Mouse (Mus musculus): ENCODE measurements around the gene Grap. TPM values are rescaled to one million over a fixed set of nuclear protein-coding genes. Genes with fewer than 3 reads are reported as not detected.

The Grap gene
- total RNA-seq, 2 experiments from 2014 or later = 3.2 to 3.3 TPM

DNA sequence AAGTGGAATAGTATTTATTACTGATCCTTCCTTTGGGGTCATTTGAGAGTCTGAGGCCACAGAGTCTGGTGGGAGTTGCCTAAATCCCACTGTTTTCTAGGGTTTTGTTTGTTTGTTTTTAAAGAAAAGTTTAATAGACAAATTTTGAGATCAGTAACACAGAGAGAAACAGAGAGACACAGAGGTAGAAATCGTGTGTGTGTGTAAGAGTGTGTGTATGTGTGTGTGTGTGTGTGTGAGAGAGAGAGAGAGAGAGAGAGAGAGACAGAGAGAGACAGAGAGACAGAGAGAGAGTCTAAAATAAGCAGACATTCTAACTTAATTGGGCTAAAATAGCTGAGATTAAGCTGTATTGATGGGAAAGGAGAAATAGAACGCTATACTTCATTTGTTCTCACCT lies 503 bp downstream of the Grap start:
- Histone ChIP-seq H3K27ac (peak overlapping the region; percentile 77), H3K4me3 (peak overlapping the region; percentile 68)
- intact Hi-C loops (cut with DNase I) = no loop called here
- no peak for TF ChIP-seq CTCF (IDR thresholded peaks at IDR 0.05)
- no peak for DNase-seq

DNA sequence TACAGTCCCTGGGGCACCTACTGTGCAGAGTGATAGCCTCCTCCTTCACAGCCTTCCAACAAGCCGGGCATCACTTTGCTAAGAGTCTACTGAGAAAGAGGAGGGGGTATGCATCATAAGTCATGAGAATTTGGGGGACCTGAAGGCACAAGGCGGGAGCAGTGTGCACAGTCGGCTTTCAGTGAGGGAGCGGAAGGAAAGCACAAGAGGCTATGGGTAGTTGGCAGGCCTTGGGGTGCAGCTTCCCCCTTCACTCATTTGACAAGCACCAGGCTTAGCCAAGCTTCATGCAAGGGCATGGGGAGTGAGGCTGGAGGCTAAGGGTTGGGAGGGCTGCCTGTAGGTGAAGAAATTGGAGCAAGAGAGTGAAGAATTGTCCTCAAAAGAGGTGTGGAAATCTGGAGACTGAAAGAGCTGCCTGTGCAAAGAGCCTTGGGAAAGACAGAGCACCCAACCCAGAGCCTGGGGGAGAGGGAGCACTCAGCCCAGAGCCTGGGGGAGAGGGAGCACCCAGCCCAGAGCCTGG lies 1.8 kb downstream of the Grap start:
- intact Hi-C loops (cut with DNase I) = no loop called here
- no peak overlapping the region for H3K27ac ChIP-seq
- TF ChIP-seq CTCF (IDR thresholded peaks at IDR 0.05) = no peak
- peak overlapping the region; percentile 68 for H3K4me3 ChIP-seq
- DNase-seq = no peak

DNA sequence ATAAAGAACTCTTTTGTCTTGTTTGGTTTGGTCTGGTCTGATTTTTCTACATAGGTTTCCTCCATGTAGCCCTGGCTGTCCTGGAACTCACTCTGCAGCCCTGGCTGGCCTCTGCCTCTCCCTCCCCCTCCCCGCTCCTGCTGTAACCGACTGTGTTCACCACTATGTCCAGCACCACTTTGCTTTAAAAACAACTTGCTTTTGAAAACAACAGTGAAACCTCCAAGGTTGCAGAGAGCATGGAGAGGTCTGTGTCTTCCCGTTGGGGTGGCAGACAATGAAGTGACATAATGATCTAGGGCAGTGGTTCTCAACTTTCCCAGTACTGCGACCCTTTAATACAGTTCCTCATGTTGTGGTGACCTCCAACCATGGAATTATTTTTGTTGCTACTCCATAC lies 2.6 kb downstream of the Grap start:
- H3K4me3 ChIP-seq = no peak overlapping the region
- peak; percentile 10 for DNase-seq
- no peak overlapping the region for H3K27ac ChIP-seq
- TF ChIP-seq CTCF (IDR thresholded peaks at IDR 0.05) = no peak
- intact Hi-C loops (cut with DNase I) = no loop called here

DNA sequence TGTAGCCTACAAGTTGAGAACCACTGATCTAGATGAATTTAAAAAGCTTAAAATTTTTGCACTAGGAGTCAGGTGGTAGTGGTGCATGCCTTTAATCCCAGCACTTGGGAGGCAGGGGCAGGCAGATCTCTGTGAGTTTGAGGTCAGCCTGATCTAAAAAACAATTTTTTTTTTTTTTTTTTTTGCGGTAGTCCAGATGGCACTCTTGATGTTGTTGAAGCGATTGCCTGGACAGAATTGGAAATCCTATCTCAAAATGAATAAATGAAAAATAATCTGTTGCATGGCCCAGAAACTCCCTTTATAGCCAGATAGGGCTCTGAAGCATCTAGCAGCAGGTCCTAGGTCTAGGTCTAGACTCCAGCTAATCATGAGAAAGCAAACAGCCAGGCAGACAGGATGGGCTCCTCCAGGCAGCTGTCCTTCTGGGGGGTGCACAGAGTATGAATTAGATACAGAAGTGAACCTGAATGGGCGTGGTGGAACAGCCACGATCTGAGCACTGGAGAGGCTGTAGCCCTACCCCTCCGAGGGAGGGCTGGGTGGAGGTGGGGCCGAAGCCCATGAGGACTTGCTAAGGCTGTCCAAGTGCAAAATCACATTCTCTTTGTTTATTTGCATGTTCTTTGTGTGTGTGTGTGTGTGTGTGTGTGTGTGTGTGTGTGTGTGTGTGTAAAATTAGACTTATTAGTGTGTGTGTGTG lies 3.2 kb downstream of the Grap start:
- no peak for TF ChIP-seq CTCF (IDR thresholded peaks at IDR 0.05)
- H3K4me3 ChIP-seq = no peak overlapping the region
- no peak for DNase-seq
- intact Hi-C loops (cut with DNase I) = no loop called here
- no peak overlapping the region for H3K27ac ChIP-seq

DNA sequence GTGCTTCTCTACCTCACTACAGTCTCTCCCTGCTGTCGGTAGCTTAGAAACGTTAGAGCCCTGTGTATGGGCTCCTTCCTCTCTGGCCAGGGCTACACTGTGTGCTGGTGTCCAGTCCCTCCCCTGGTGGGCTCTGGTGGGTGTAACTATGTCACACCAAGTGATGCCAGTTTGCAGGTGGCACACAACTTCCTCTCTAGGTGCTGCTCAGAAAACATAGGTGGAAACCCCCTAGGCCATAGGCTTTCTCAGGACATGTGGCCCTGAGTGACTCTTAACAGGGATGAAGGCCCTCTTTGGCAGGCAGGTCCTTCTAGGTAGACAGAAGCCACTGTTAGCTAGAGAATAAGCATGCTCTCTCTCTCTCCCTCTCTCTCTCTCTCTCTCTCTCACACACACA lies 4.4 kb downstream of the Grap start:
- no peak for TF ChIP-seq CTCF (IDR thresholded peaks at IDR 0.05)
- no peak overlapping the region for H3K27ac ChIP-seq
- intact Hi-C loops (cut with DNase I) = no loop called here

GRCm38 (mm10) chr11:61658360-61658922 lies 5.4 kb downstream of the Grap start:
- no peak for TF ChIP-seq CTCF (IDR thresholded peaks at IDR 0.05)
- DNase-seq = no peak
- peak overlapping the region; percentile 48 for H3K27ac ChIP-seq
- H3K4me3 ChIP-seq = 0 out of 2 replicates have a peak overlapping the region, but pooled peaks have one; percentile 7
- intact Hi-C loops (cut with DNase I) = no loop called here

More for the DNA sequence above, 4.4 kb downstream of the Grap start:
- H3K4me3 ChIP-seq = no peak overlapping the region
- no peak for DNase-seq

- TF ChIP-seq CTCF (IDR thresholded peaks at IDR 0.05) = no peak
- peak overlapping the region; percentile 48 for H3K27ac ChIP-seq
- no peak overlapping the region; the same call in 1 of the 2 replicates for H3K4me3 ChIP-seq
- DNase-seq = peak; percentile 38
- intact Hi-C loops (cut with DNase I) = no loop called here
These were observed 6.2 kb downstream of the Grap start for GRCm38 (mm10) chr11:61659011-61659858.

DNA sequence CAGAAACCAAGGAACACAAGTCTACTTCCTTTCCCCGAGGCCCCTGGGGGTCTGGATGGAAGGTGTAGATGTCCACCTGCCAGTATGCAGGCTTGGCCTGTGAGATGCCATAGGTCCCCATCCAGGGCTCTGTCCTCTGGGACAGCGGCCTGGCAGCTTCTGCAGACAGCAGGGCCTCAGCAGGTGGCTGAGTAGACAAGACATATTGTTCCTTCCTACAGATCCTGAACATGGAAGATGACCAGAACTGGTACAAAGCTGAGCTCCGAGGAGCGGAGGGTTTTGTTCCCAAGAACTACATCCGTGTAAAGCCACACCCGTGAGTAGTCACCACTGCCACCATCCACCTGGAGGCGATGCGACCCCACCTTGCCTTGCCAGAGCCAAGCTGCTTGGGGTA lies 6.9 kb downstream of the Grap start:
- intact Hi-C loops (cut with DNase I) = no loop called here
- no peak overlapping the region for H3K4me3 ChIP-seq
- H3K27ac ChIP-seq = no peak overlapping the region
- no peak for TF ChIP-seq CTCF (IDR thresholded peaks at IDR 0.05)
- no peak for DNase-seq

- H3K4me3 ChIP-seq = no peak overlapping the region
- DNase-seq = no peak
- intact Hi-C loops (cut with DNase I) = no loop called here
- H3K27ac ChIP-seq = no peak overlapping the region
- TF ChIP-seq CTCF (IDR thresholded peaks at IDR 0.05) = no peak
These were observed 7.8 kb downstream of the Grap start for GRCm38 (mm10) chr11:61660806-61661392.

DNA sequence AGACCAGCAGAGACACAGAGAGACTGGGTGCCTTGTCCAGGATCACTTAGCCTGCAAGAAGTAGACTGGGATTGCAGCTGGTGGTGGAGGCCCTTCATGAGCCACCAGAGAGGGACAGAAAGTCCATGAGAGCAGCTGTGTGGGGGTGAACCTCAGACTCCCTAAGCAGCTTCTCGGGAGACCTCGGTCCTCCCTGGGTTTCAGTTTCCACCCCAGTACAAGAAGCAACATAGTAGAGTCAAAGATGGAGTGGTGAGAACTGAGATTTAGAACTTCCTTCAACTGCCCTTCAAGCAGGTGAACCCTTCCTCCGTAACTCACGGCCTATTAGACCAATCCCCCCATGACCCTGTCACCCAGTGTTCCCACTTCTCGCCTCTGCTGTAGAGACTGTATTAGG lies 9.1 kb downstream of the Grap start:
- TF ChIP-seq CTCF (IDR thresholded peaks at IDR 0.05) = no peak
- Histone ChIP-seq H3K4me3 (no peak overlapping the region), H3K27ac (no peak overlapping the region)
- no peak for DNase-seq
- intact Hi-C loops (cut with DNase I) = no loop called here

- intact Hi-C loops (cut with DNase I) = no loop called here
These were observed 12.3 kb downstream of the Grap start for GRCm38 (mm10) chr11:61665401-61665800.

GRCm38 (mm10) chr11:61665991-61666799 lies 13.1 kb downstream of the Grap start:
- peak; percentile 87 for TF ChIP-seq CTCF (IDR thresholded peaks at IDR 0.05)
- intact Hi-C loops (cut with DNase I) = loop anchor here (1.0 kb wide), 1 partner anchor 48 kb away; no protein-coding TSS in a partner anchor
- peak; percentile 58 for DNase-seq
- Histone ChIP-seq H3K27ac (no peak overlapping the region), H3K4me3 (no peak overlapping the region)

More at GRCm38 (mm10) chr11:61665401-61665800, 12.3 kb downstream of the Grap start:
- DNase-seq = no peak
- no peak overlapping the region for H3K4me3 ChIP-seq
- H3K27ac ChIP-seq = no peak overlapping the region
- TF ChIP-seq CTCF (IDR thresholded peaks at IDR 0.05) = no peak

Measured in gastrocnemius, adult 2 months (tissue).